Mouse (Mus musculus) brain, embryonic 14.5 days (tissue): ENCODE data around the gene Neb.

Experiments used
- CTCF ChIP-seq: fragments of 200-500 bp; IDR thresholded peaks from 2 replicates; pipeline ENCODE4 v1.5.1; 2012; ENCODE audit warnings: inconsistent platforms, mild to moderate bottlenecking, moderate library complexity, borderline replicate concordance; ENCODE audit not compliant: insufficient read depth, insufficient read length; ENCODE audit errors: extremely low read depth
- POLR2A ChIP-seq: fragments of 200-500 bp; IDR thresholded peaks from 2 replicates; pipeline ENCODE4 v1.6.1; 2012; ENCODE audit warnings: mild to moderate bottlenecking, inconsistent platforms, borderline replicate concordance; ENCODE audit not compliant: poor library complexity, insufficient read depth, insufficient read length, severe bottlenecking; ENCODE audit errors: extremely low read depth

GRCm38 (mm10) chr2:52426041-52426440 is 47.8 kb upstream of the Neb start:
- TF ChIP-seq POLR2A (no peak), CTCF (no peak)
